In genomic region chr9:20916160-20916559, GRCm38 (mm10) we compare ENCODE assay signal across 11 mouse cellular contexts. TPM values are rescaled to one million over a fixed set of nuclear protein-coding genes. Genes with fewer than 3 reads are reported as not detected.
DNase-seq lines count a peak whose midpoint lies in the region; ATAC-seq and TF ChIP-seq lines count a peak whose summit lies in the region.
"Had no signal": no experiment of that assay in that cellular context is flagged by ENCODE, and none has a peak within 500 bp of the region (broad histone marks: within the 10 kb centered on the region; RNA-seq: fewer than 3 reads in every experiment).

No protein-coding gene starts in this region.

- no peaks in the 10 kb centered on the region for H3K4me1 ChIP-seq in embryonic facial prominence, embryonic 11.5 days (ENCODE audit: control insufficient read depth, insufficient read depth, low read length)
- no peaks in the 10 kb centered on the region for H3K4me1 ChIP-seq in embryonic facial prominence, embryonic 10.5 days
- H3K4me1 ChIP-seq in CH12.LX (ENCODE audit: control insufficient read depth in 1 of 2, insufficient read depth in 2 of 2), result no peaks in the 10 kb centered on the region
- H3K4me1 ChIP-seq: heart, embryonic 15.5 days; midbrain, embryonic 12.5 days had no signal

- no peak for TF ChIP-seq POLR2A in CH12.LX (IDR thresholded peaks at IDR 0.05; ENCODE audit: low read depth, low read length)

- H3K4me3 ChIP-seq in embryonic facial prominence, embryonic 11.5 days (ENCODE audit: low read depth, low read length), result no peak overlapping the region
- no peak overlapping the region for H3K4me3 ChIP-seq in embryonic facial prominence, embryonic 10.5 days
- H3K4me3 ChIP-seq in CH12.LX (replicated peaks in 1 of 3; ENCODE audit: low read depth in 2 of 3, low read length in 2 of 3, poor library complexity in 1 of 3), result no peak overlapping the region
- H3K4me3 ChIP-seq: heart, embryonic 15.5 days; midbrain, embryonic 12.5 days had no signal

- no peaks in the 10 kb centered on the region for H3K9me3 ChIP-seq in embryonic facial prominence, embryonic 11.5 days (replicated peaks; ENCODE audit: control insufficient read depth, low read length)
- no peaks in the 10 kb centered on the region for H3K9me3 ChIP-seq in embryonic facial prominence, embryonic 10.5 days
- H3K9me3 ChIP-seq in CH12.LX (replicated peaks; ENCODE audit: low read length), result no peaks in the 10 kb centered on the region
- H3K9me3 ChIP-seq: heart, embryonic 15.5 days; midbrain, embryonic 12.5 days had no signal

- no peaks in the 10 kb centered on the region for H3K27me3 ChIP-seq in embryonic facial prominence, embryonic 11.5 days (ENCODE audit: control insufficient read depth, insufficient read depth, low read length)
- no peaks in the 10 kb centered on the region for H3K27me3 ChIP-seq in embryonic facial prominence, embryonic 10.5 days (replicated peaks; ENCODE audit: low read depth, poor library complexity, severe bottlenecking)
- H3K27me3 ChIP-seq in CH12.LX (replicated peaks), result no peaks in the 10 kb centered on the region
- H3K27me3 ChIP-seq: heart, embryonic 15.5 days; midbrain, embryonic 12.5 days; Patski had no signal

- no peak for ATAC-seq in embryonic facial prominence, embryonic 11.5 days (replicated peaks; ENCODE audit: insufficient number of reproducible peaks, low FRiP score, low TSS enrichment, low read depth)
- ATAC-seq in inflammation-experienced regulatory T-cells, adult 6 months, result peak; percentile 61
- ATAC-seq: Patski had no signal

- no peak for TF ChIP-seq EP300 in CH12.LX (IDR thresholded peaks at IDR 0.05; ENCODE audit: low read length)

- WGBS in embryonic facial prominence, embryonic 11.5 days, result 78% methylated on average over 4 of the region's 4 CpGs
- 82% methylated on average over 4 of the region's 4 CpGs for WGBS in embryonic facial prominence, embryonic 10.5 days

- no peaks in the 10 kb centered on the region for H3K79me2 ChIP-seq in CH12.LX (replicated peaks; ENCODE audit: control insufficient read depth, extremely low read depth, insufficient read depth, poor library complexity, severe bottlenecking)

- no peak overlapping the region for H3K27ac ChIP-seq in embryonic facial prominence, embryonic 11.5 days (replicated peaks; ENCODE audit: low read depth, low read length)
- no peak overlapping the region for H3K27ac ChIP-seq in embryonic facial prominence, embryonic 10.5 days (replicated peaks)
- no peak overlapping the region for H3K27ac ChIP-seq in CH12.LX (ENCODE audit: insufficient read depth, low read depth)
- H3K27ac ChIP-seq: heart, embryonic 15.5 days; midbrain, embryonic 12.5 days had no signal

- H3K9ac ChIP-seq in embryonic facial prominence, embryonic 11.5 days (replicated peaks; ENCODE audit: low read length), result no peak overlapping the region
- H3K9ac ChIP-seq in CH12.LX (ENCODE audit: insufficient read depth, low read depth), result no peak overlapping the region
- H3K9ac ChIP-seq: heart, embryonic 15.5 days; midbrain, embryonic 12.5 days had no signal

- peak; percentile 61 for TF ChIP-seq RAD21 in CH12.LX (IDR thresholded peaks at IDR 0.05; ENCODE audit: low read depth, low read length)

- peaks cover 43% of the 10 kb centered on the region for H3K36me3 ChIP-seq in embryonic facial prominence, embryonic 11.5 days (replicated peaks; ENCODE audit: control insufficient read depth, insufficient read depth, low read depth, low read length)
- H3K36me3 ChIP-seq in embryonic facial prominence, embryonic 10.5 days (replicated peaks), result peaks cover 100% of the 10 kb centered on the region
- H3K36me3 ChIP-seq in CH12.LX (replicated peaks in 1 of 2; ENCODE audit: control insufficient read depth in 1 of 2, insufficient read depth in 1 of 2, low read length in 1 of 2), result peaks cover 96 to 100% of the 10 kb centered on the region in 2 experiments

- H3K4me2 ChIP-seq in embryonic facial prominence, embryonic 11.5 days (ENCODE audit: low read depth, low read length), result no peak overlapping the region
- no peak overlapping the region for H3K4me2 ChIP-seq in CH12.LX (ENCODE audit: insufficient read depth, low read depth, poor library complexity, severe bottlenecking)
- H3K4me2 ChIP-seq: heart, embryonic 15.5 days; midbrain, embryonic 12.5 days had no signal

- in situ Hi-C loops in CH12.LX (cut with MboI; ENCODE audit: low pct_ligation_motif_present, low pct_unique_long_range_greater_than_20kb, low sequenced_read_pairs), result no loop called here

- peak; percentile 37 for DNase-seq in embryonic facial prominence, embryonic 11.5 days (ENCODE audit: low spot score)
- DNase-seq in embryonic facial prominence, embryonic 10.5 days (ENCODE audit: low spot score), result no peak
- peak; percentile 51 for DNase-seq in CH12.LX (ENCODE audit: extremely low read depth)
- DNase-seq in naive thymus-derived CD4-positive, alpha-beta T cell, adult 2 months (ENCODE audit: low read depth), result peak; percentile 70
- DNase-seq in left cerebral cortex, postnatal 36 days (ENCODE audit: low spot score in 2 of 2), result no peak
- no peak for DNase-seq in ovary, postnatal 36 days (ENCODE audit: low spot score)
- DNase-seq in layer of hippocampus, adult 9-10 months (ENCODE audit: low spot score), result no peak

- dilution Hi-C loops in CH12.LX (cut with MboI; ENCODE audit: extremely low pct_ligation_motif_present, extremely low pct_unique_long_range_greater_than_20kb, low sequenced_read_pairs), result no loop called here

- intact Hi-C loops in left cerebral cortex, postnatal 36 days (cut with DNase I), result no loop called here

- TF ChIP-seq CTCF in CH12.LX (conservative IDR thresholded peaks at IDR 0.05 in 1 of 2, IDR thresholded peaks at IDR 0.05 in 1 of 2; ENCODE audit: low read depth in 2 of 2, low read length in 2 of 2), result peak in 1 of 2 experiments; percentile 68; a peak in 2 of 4 replicates

TF ChIP-seq in CH12.LX, 34 proteins besides CTCF, POLR2A, EP300 and RAD21:
- TF ChIP-seq POLR2AphosphoS2 (IDR thresholded peaks at IDR 0.05; ENCODE audit: low read depth, low read length) (no peak), SMC3 (IDR thresholded peaks at IDR 0.05; ENCODE audit: low read depth, low read length) (peak; percentile 39), ETS1 (conservative IDR thresholded peaks at IDR 0.05; ENCODE audit: low read depth, low read length) (no peak), TBP (conservative IDR thresholded peaks at IDR 0.05; ENCODE audit: low read depth, low read length) (no peak), USF1 (IDR thresholded peaks at IDR 0.05; ENCODE audit: low read depth, low read length) (no peak)

RNA-seq across cellular contexts. Expression of gene Eif3g, which starts 17.7 kb away (rescaled TPM):
- polyA plus RNA-seq in embryonic facial prominence, embryonic 11.5 days (2014; fragmentation: Nextera tagmentation; extraction: Ambion mirVana), result 352 TPM in 2 replicates
- polyA plus RNA-seq in embryonic facial prominence, embryonic 10.5 days (2016; fragmentation: Nextera tagmentation; extraction: Ambion mirVana), result 411 and 431 TPM in 2 replicates
- total RNA-seq in CH12.LX (2012; rRNA removed), result 293 and 340 TPM in 2 replicates
- total RNA-seq in CH12.LX (2014; rRNA removed), result 205 and 211 TPM in 2 replicates
- polyA plus RNA-seq in CH12.LX (2012; ENCODE audit: insufficient read length, low read depth), result 387 and 392 TPM in 2 replicates
- 100 to 1,000 TPM; 159 to 219 (median 191) TPM for polyA plus RNA-seq in inflammation-experienced regulatory T-cells, adult 6 months (2017; shearing (Covaris generic))
- 100 to 1,000 TPM; 120 to 124 TPM for total RNA-seq in left cerebral cortex, postnatal 36 days (2021)

RNA-seq across cellular contexts. Expression of gene Ppan, which starts 28.2 kb away (rescaled TPM):
- 64.3 and 65.0 TPM in 2 replicates for polyA plus RNA-seq in embryonic facial prominence, embryonic 11.5 days (2014; fragmentation: Nextera tagmentation; extraction: Ambion mirVana)
- polyA plus RNA-seq in embryonic facial prominence, embryonic 10.5 days (2016; fragmentation: Nextera tagmentation; extraction: Ambion mirVana), result 99.2 and 100 TPM in 2 replicates
- total RNA-seq in CH12.LX (2012; rRNA removed) (346 and 359 TPM in 2 replicates), CH12.LX (2014; rRNA removed) (242 and 272 TPM in 2 replicates)
- polyA plus RNA-seq in CH12.LX (2012; ENCODE audit: insufficient read length, low read depth), result 359 and 389 TPM in 2 replicates
- 10 to 100 TPM; 16.1 to 28.8 (median 24.2) TPM for polyA plus RNA-seq in inflammation-experienced regulatory T-cells, adult 6 months (2017; shearing (Covaris generic))
- 10 to 100 TPM; 18.6 to 23.9 TPM for total RNA-seq in left cerebral cortex, postnatal 36 days (2021)

RNA-seq across cellular contexts. Expression of gene Angptl6, which starts 36.6 kb away (rescaled TPM):
- polyA plus RNA-seq in embryonic facial prominence, embryonic 11.5 days (2014; fragmentation: Nextera tagmentation; extraction: Ambion mirVana), result 1.6 and 3.2 TPM in 2 replicates
- 3.2 and 3.3 TPM in 2 replicates for polyA plus RNA-seq in embryonic facial prominence, embryonic 10.5 days (2016; fragmentation: Nextera tagmentation; extraction: Ambion mirVana)
- total RNA-seq in CH12.LX (2012; rRNA removed) (3.4 and 11.8 TPM in 2 replicates), CH12.LX (2014; rRNA removed) (1.4 and 2.0 TPM in 2 replicates)
- polyA plus RNA-seq in CH12.LX (2012; ENCODE audit: insufficient read length, low read depth), result 0.57 and 1.1 TPM in 2 replicates
- 1 to 10 TPM in 1 of 3 experiments, under 1 TPM in 2; 0.27 to 1.9 (median 0.63) TPM for polyA plus RNA-seq in inflammation-experienced regulatory T-cells, adult 6 months (2017; shearing (Covaris generic))
- total RNA-seq in left cerebral cortex, postnatal 36 days (2021), result 10 to 100 TPM; 10.5 to 11.8 TPM

RNA-seq across cellular contexts. Expression of gene Dnmt1, which starts 43.5 kb away (rescaled TPM):
- 82.0 and 88.1 TPM in 2 replicates for polyA plus RNA-seq in embryonic facial prominence, embryonic 11.5 days (2014; fragmentation: Nextera tagmentation; extraction: Ambion mirVana)
- 168 and 176 TPM in 2 replicates for polyA plus RNA-seq in embryonic facial prominence, embryonic 10.5 days (2016; fragmentation: Nextera tagmentation; extraction: Ambion mirVana)
- total RNA-seq in CH12.LX (2012; rRNA removed) (121 and 130 TPM in 2 replicates), CH12.LX (2014; rRNA removed) (84.8 and 89.9 TPM in 2 replicates)
- 145 and 190 TPM in 2 replicates for polyA plus RNA-seq in CH12.LX (2012; ENCODE audit: insufficient read length, low read depth)
- polyA plus RNA-seq in inflammation-experienced regulatory T-cells, adult 6 months (2017; shearing (Covaris generic)), result 10 to 100 TPM; 41.0 to 78.9 (median 43.9) TPM
- total RNA-seq in left cerebral cortex, postnatal 36 days (2021), result 10 to 100 TPM; 40.1 to 43.0 TPM

RNA-seq across cellular contexts. Expression of gene A230050P20Rik, which starts 47.7 kb away (rescaled TPM):
- 0.64 and 1.1 TPM in 2 replicates for polyA plus RNA-seq in embryonic facial prominence, embryonic 11.5 days (2014; fragmentation: Nextera tagmentation; extraction: Ambion mirVana)
- 1.1 and 2.2 TPM in 2 replicates for polyA plus RNA-seq in embryonic facial prominence, embryonic 10.5 days (2016; fragmentation: Nextera tagmentation; extraction: Ambion mirVana)
- total RNA-seq in CH12.LX (2012; rRNA removed) (18.8 and 25.2 TPM in 2 replicates), CH12.LX (2014; rRNA removed) (3.3 and 3.7 TPM in 2 replicates)
- 11.0 and 11.2 TPM in 2 replicates for polyA plus RNA-seq in CH12.LX (2012; ENCODE audit: insufficient read length, low read depth)
- polyA plus RNA-seq in inflammation-experienced regulatory T-cells, adult 6 months (2017; shearing (Covaris generic)), result 10 to 100 TPM in 2 of 3 experiments, 1 to 10 TPM in 1; 9.9 to 16.8 (median 14.3) TPM
- total RNA-seq in left cerebral cortex, postnatal 36 days (2021), result 10 to 100 TPM; 65.7 to 90.2 TPM

Comparison
In these comparisons a context has a peak if more than half of its experiments do, and no peak if none do; other contexts are left out.
1. DNase-seq: peak in embryonic facial prominence, embryonic 11.5 days (single experiment), CH12.LX (single experiment) and naive thymus-derived CD4-positive, alpha-beta T cell, adult 2 months (single experiment); none in embryonic facial prominence, embryonic 10.5 days (single experiment), left cerebral cortex, postnatal 36 days (0 of 2), ovary, postnatal 36 days (single experiment) and layer of hippocampus, adult 9-10 months (single experiment).